Mouse (Mus musculus) hindbrain, embryonic 16.5 days (tissue): ENCODE results near the gene Col18a1. TPM values are rescaled to one million over a fixed set of nuclear protein-coding genes. Genes with fewer than 3 reads are reported as not detected.

ENCODE experiments used
- ATAC-seq: fragments of 200-750 bp; cut with Nextera tagmentation; 2 replicates; pipeline ENCODE4 v1.8.0; 2017; ENCODE audit warnings: moderate TSS enrichment, moderate library complexity
- H3K27ac ChIP-seq: fragments of 300-500 bp; sonication (generic); 2 replicates; pipeline ENCODE4 v1.5.1; 2014; ENCODE audit warnings: low read depth, mild to moderate bottlenecking, control low read depth, low read length, moderate library complexity
- H3K27me3 ChIP-seq: fragments of 300-500 bp; sonication (generic); replicated peaks from 2 replicates; pipeline ENCODE4 v1.6.1; 2014; ENCODE audit warnings: low read length; ENCODE audit not compliant: control insufficient read depth, insufficient read depth
- H3K36me3 ChIP-seq: fragments of 300-500 bp; sonication (generic); 2 replicates; pipeline ENCODE4 v1.6.1; 2014; ENCODE audit warnings: mild to moderate bottlenecking, low read length, moderate library complexity, mixed read lengths; ENCODE audit not compliant: control insufficient read depth, insufficient read depth
- H3K4me1 ChIP-seq: fragments of 300-500 bp; sonication (generic); 2 replicates; pipeline ENCODE4 v1.6.1; 2014; ENCODE audit warnings: low read depth, low read length; ENCODE audit not compliant: control insufficient read depth, insufficient read depth
- H3K4me2 ChIP-seq: fragments of 300-500 bp; sonication (generic); 2 replicates; pipeline ENCODE4 v1.6.1; 2014; ENCODE audit warnings: mild to moderate bottlenecking, low read length, control low read depth, moderate library complexity
- H3K4me3 ChIP-seq: fragments of 300-500 bp; sonication (generic); 2 replicates; pipeline ENCODE4 v1.5.1; 2014; ENCODE audit warnings: mild to moderate bottlenecking, low read length, control low read depth, moderate library complexity
- H3K9ac ChIP-seq: fragments of 300-500 bp; sonication (generic); 2 replicates; pipeline ENCODE4 v1.6.1; 2014; ENCODE audit warnings: low read depth, mild to moderate bottlenecking, control low read depth, low read length, moderate library complexity
- H3K9me3 ChIP-seq: fragments of 300-500 bp; sonication (generic); 2 replicates; pipeline ENCODE4 v1.6.1; 2014; ENCODE audit warnings: mild to moderate bottlenecking, low read length, moderate library complexity; ENCODE audit not compliant: control insufficient read depth
- WGBS: fragments of 180-500 bp; shearing (Covaris S2); extraction: QIAGEN DNeasy Blood & Tissue Kit; methylation state at CpG from one replicate; pipeline ENCODE4 v1.1.7; 2014; 5-methylcytosine and 5-hydroxymethylcytosine counted together
- polyA plus RNA-seq: library from polyadenylated mRNA; unstranded; fragments of >200 nt; fragmentation: Nextera tagmentation; extraction: Ambion mirVana; gene quantifications from 2 replicates; pipeline ENCODE4 v1.2.1, GENCODE M21; 2015

Col18a1 gene
- polyA plus RNA-seq, 1 experiment from 2014 or later, result 26.4 TPM

DNA sequence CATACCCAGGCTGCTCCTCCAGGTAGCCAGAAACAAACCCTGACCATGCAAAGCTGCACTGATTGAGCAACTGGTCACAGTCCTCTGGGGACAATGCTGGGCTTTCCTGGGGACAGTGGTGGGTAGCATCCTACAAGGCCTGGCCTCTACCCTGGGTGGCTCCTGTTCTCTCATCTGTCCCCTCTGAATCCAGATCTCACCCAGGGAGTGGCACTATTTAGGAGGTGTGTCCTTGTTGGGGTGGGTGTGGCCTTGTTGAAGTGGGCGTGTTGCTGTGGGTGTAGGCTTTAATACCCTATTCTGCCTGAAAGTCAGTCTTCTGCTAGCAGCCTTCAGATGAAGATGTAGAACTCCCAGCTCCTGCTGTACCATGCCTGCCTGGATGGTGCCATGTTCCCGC is 39.8 kb downstream of the Col18a1 start:
- ATAC-seq, result no peak
- Histone ChIP-seq H3K9ac (no peak overlapping the region), H3K4me2 (no peak overlapping the region), H3K9me3 (no peaks in the 10 kb centered on the region), H3K27ac (no peak overlapping the region), H3K4me3 (no peak overlapping the region), H3K4me1 (peaks cover 8% of the 10 kb centered on the region), H3K36me3 (no peaks in the 10 kb centered on the region), H3K27me3 (no peaks in the 10 kb centered on the region)
- 88% methylated on average over 2 of the region's 2 CpGs for WGBS

DNA sequence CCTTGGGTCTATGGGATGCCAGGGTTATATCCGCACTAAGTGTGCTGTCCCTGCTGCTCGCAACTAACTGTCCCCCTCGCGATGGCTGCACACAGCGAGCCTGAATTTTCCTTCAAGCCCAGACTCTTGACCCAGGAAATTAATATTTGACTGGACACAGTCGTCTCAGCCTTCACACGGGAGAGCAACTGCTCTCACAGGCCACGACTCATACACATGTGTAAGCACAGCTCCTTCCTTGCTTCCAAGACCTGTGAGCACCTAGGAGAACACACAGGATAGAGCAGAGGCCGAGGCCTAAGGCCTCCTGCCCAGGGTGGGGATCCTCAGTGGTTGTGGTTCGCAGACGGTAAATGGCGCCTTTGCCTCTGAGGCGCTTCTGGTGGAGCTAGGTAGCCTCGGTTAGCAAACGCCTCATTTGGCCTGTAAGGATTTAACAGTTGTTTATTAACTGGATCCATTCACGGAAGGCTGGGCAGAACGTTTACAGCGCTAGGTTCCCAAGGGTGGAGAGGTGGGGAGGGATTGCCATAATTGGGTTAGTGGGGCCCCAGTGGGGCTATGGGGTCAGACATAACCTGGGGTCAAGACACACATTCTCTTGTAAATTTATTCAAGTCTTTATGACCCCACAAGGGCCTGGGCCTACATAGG is 41.1 kb downstream of the Col18a1 start:
- H3K4me1 ChIP-seq, result peaks cover 2% of the 10 kb centered on the region
- no peak for ATAC-seq
- no peak overlapping the region for H3K4me2 ChIP-seq
- H3K27ac ChIP-seq, result no peak overlapping the region
- no peaks in the 10 kb centered on the region for H3K27me3 ChIP-seq
- H3K9ac ChIP-seq, result no peak overlapping the region
- H3K9me3 ChIP-seq, result no peaks in the 10 kb centered on the region
- WGBS, result 69% methylated on average over 18 of the region's 18 CpGs
- H3K36me3 ChIP-seq, result no peaks in the 10 kb centered on the region
- H3K4me3 ChIP-seq, result no peak overlapping the region

DNA sequence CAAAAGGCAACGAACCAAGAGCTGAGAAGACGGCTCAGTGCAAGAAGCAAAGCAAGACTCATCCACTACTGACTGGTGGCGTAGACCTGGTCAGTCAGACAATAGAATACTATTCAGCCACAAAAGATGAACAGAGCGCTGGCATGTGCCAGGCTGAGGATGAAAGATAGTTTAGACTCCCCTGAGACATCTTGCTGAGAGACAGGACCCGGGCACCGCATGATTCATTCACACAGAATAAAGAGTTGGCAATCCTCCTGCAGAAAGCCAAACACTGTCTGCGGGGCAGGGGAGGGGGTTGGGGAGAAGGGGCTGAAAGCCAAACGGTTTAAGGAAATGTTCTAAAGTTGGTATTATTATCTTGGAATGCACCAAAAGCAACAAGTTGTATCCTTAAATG is 42.4 kb downstream of the Col18a1 start:
- Histone ChIP-seq H3K9ac (no peak overlapping the region), H3K27ac (no peak overlapping the region), H3K27me3 (no peaks in the 10 kb centered on the region), H3K4me2 (no peak overlapping the region), H3K9me3 (no peaks in the 10 kb centered on the region), H3K36me3 (no peaks in the 10 kb centered on the region), H3K4me3 (no peak overlapping the region), H3K4me1 (peaks cover 2% of the 10 kb centered on the region)
- no peak for ATAC-seq
- WGBS, result 33% methylated on average over 8 of the region's 8 CpGs

DNA sequence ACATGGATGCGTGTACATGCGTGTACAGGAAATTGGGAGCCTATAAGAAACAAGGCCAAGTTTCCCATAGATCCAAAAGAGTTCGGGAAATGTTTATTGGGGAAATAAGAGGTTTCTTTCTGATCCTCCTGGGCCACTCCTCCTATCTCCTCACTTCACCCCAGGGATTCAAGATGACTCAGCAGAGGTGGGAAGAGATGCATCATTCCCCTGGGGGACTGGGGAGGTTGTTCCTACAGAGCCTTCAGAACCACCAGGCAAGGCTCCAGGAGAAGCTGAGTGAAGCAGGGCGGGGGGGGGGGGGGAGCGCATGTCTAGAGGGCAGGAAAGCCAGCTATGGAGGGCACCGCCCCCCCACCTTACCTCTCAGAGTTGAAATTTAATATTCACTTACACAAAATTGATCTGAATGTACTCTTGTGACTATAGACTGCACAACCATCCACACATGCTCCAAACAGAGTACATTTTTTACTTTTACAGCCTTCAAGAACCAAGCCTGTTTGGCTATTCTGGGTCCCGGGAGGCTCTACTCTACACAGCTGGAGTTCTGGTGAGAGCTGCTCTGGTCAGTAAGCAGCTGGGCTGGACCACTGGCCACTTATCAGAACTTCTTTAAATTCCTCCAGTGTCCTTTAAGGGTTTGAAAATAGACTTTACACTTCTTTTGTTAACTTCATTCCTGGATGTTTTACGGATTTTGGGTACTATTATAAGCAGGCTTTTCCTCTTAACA is 44.9 kb downstream of the Col18a1 start:
- H3K36me3 ChIP-seq, result no peaks in the 10 kb centered on the region
- no peak overlapping the region for H3K4me2 ChIP-seq
- no peak for ATAC-seq
- H3K9ac ChIP-seq, result no peak overlapping the region
- 92% methylated on average over 7 of the region's 8 CpGs for WGBS
- no peaks in the 10 kb centered on the region for H3K9me3 ChIP-seq
- no peaks in the 10 kb centered on the region for H3K27me3 ChIP-seq
- peaks cover 4% of the 10 kb centered on the region for H3K4me1 ChIP-seq
- no peak overlapping the region for H3K27ac ChIP-seq
- H3K4me3 ChIP-seq, result no peak overlapping the region

DNA sequence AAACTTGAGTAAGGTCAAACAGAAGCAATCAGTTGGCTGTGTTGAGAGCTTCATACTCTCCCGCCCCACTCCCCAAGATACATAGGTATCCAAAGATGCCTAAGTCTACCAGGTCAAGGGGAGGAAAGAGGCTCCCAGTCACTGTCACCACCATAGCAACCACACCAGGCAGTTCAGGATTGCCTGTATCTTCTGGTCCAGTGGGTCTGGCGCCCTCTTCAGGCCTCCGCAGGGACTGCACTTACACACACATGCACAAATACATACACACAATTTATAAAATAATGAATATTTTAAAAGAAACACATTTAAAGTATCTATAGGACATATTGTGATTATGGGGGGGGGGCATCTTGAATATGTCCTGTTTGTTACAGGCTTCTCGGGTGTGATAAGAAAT is 45.8 kb downstream of the Col18a1 start:
- ATAC-seq, result no peak
- H3K9me3 ChIP-seq, result no peaks in the 10 kb centered on the region
- H3K36me3 ChIP-seq, result no peaks in the 10 kb centered on the region
- WGBS, result 85% methylated on average over 4 of the region's 4 CpGs
- H3K4me3 ChIP-seq, result no peak overlapping the region
- peaks cover 6% of the 10 kb centered on the region for H3K4me1 ChIP-seq
- no peak overlapping the region for H3K27ac ChIP-seq
- H3K27me3 ChIP-seq, result no peaks in the 10 kb centered on the region
- no peak overlapping the region for H3K4me2 ChIP-seq
- no peak overlapping the region for H3K9ac ChIP-seq

DNA sequence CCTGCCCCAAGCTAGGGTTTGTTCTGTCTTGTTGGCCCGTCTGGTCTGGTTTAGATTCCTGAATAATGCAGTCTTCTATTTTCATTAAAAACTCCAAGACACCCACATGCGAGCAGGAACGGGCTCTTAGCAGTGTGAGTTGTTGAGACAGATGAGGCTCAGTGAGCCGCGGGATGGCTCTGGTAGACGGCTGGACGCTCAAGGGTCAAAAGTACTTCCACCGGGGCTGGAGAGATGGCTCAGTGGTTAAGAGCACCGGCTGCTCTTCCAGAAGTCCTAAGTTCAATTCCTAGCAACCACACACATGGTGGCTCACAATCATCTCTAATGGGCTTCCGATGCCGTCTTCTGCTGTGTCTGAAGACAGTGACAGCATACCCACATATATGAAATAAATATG is 46.9 kb downstream of the Col18a1 start:
- no peaks in the 10 kb centered on the region for H3K36me3 ChIP-seq
- peaks cover 6% of the 10 kb centered on the region for H3K4me1 ChIP-seq
- WGBS, result 82% methylated on average over 11 of the region's 11 CpGs
- no peak overlapping the region for H3K9ac ChIP-seq
- H3K4me2 ChIP-seq, result no peak overlapping the region
- H3K4me3 ChIP-seq, result no peak overlapping the region
- H3K27me3 ChIP-seq, result no peaks in the 10 kb centered on the region
- no peaks in the 10 kb centered on the region for H3K9me3 ChIP-seq
- H3K27ac ChIP-seq, result no peak overlapping the region
- ATAC-seq, result no peak

DNA sequence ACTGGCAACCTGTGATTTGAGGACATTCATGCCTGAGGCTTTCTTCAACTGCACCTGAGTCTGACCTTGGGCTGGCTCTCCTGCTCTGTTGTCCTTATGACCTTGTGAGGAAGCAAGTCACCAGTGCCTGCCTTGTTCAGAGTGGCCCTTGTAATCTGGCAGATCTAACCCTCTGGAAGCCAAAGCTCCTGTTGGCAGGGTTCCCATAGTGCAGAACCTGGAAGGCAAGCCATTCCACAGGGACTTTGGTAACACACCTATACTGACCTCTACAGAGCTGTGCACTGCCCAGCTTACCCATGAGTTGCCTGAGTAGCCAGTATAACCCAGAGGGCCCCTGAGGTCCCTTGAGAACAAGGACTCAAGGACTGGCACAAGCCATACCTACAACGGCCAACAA is 48.0 kb downstream of the Col18a1 start:
- ATAC-seq, result no peak
- Histone ChIP-seq H3K27ac (no peak overlapping the region), H3K9me3 (no peaks in the 10 kb centered on the region), H3K4me2 (no peak overlapping the region), H3K36me3 (no peaks in the 10 kb centered on the region), H3K9ac (no peak overlapping the region), H3K4me1 (peaks cover 4% of the 10 kb centered on the region; the same call in 1 of the 2 replicates), H3K4me3 (no peak overlapping the region), H3K27me3 (no peaks in the 10 kb centered on the region)
- 71% methylated on average over 1 of the region's 1 CpGs for WGBS

DNA sequence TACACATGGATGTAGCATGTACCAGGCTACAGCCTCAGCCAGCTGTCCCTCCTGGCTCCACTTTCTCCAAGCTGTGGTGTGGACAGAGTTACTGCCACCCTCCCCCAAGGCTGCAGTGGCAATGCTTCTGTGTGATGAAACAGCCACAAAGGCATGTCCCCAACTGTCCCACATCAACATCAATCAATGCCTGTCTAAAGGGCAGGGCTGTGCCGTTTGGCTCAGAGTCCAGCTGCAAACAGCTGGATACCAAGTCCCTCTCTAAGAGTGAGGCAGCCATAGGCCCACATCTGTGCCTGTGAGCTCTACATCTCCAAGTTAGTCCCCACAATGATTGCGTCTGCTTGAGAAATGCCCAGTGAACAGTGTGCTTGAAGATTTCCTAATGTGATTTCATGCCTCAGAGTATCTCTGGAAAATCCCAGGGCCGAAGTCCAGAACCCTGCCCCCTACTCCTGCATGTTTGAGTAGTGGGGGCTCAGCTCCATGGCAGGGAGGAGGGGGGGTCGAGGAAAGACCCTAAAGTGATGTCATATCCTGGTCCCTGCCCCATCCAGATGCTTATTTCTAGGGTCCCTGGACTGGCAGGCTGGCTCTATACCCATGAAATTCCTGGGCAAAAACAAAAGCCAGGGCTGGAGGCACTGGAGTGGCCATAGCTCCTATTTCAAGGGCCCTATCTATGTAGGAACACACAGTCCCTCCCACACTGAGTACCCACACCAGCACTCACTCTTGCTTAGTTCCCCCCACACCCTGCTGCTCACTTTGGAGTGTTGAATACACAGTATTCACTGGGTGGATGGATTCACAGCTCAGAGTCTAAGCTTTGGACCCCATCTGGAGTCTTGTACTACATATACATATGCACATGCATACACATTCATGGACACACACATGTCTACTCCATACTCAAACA is 49.6 kb downstream of the Col18a1 start:
- H3K4me2 ChIP-seq, result no peak overlapping the region
- no peaks in the 10 kb centered on the region for H3K27me3 ChIP-seq
- peaks cover 4% of the 10 kb centered on the region; the same call in 1 of the 2 replicates for H3K4me1 ChIP-seq
- no peaks in the 10 kb centered on the region for H3K36me3 ChIP-seq
- H3K27ac ChIP-seq, result peak overlapping the region; percentile 36; the same call in 1 of the 2 replicates
- ATAC-seq, result peak; percentile 46; the same call in 1 of the 2 replicates
- no peak overlapping the region for H3K4me3 ChIP-seq
- H3K9ac ChIP-seq, result no peak overlapping the region
- WGBS, result 24% methylated on average over 4 of the region's 4 CpGs
- no peaks in the 10 kb centered on the region for H3K9me3 ChIP-seq
